Mouse (Mus musculus) ES-Bruce4 (cell line): ENCODE data around the gene Elp4. TPM values are rescaled to one million over a fixed set of nuclear protein-coding genes. Genes with fewer than 3 reads are reported as not detected.

Source experiments
- H3K27ac ChIP-seq: 2 replicates; pipeline ENCODE4 v1.5.1; 2012; ENCODE audit warnings: low read length, inconsistent platforms; ENCODE audit not compliant: insufficient read depth
- H3K27me3 ChIP-seq: 2 replicates; pipeline ENCODE4 v1.6.1; 2012; ENCODE audit warnings: mild to moderate bottlenecking, low read length, inconsistent platforms; ENCODE audit not compliant: control insufficient read depth, poor library complexity, insufficient read depth, severe bottlenecking
- H3K36me3 ChIP-seq: 2 replicates; pipeline ENCODE4 v1.6.1; 2012; ENCODE audit warnings: inconsistent platforms, mild to moderate bottlenecking, low read length, moderate library complexity; ENCODE audit not compliant: control insufficient read depth, poor library complexity, insufficient read depth, severe bottlenecking
- H3K4me1 ChIP-seq: one replicate; pipeline ENCODE4 v1.8.1; 2011; ENCODE audit warnings: low read length; ENCODE audit not compliant: control insufficient read depth, insufficient read depth
- H3K4me3 ChIP-seq: 2 replicates; pipeline ENCODE4 v1.5.1; 2011; ENCODE audit warnings: low read depth, mild to moderate bottlenecking, low read length
- H3K9ac ChIP-seq: 2 replicates; pipeline ENCODE4 v1.6.1; 2012; ENCODE audit warnings: low read depth, mild to moderate bottlenecking, inconsistent platforms; ENCODE audit not compliant: poor library complexity, severe bottlenecking
- H3K9me3 ChIP-seq: replicated peaks from 2 replicates; pipeline ENCODE4 v1.6.1; 2012; ENCODE audit warnings: mild to moderate bottlenecking, low read length, inconsistent platforms; ENCODE audit not compliant: control insufficient read depth, poor library complexity, insufficient read depth, severe bottlenecking
- CTCF ChIP-seq: IDR thresholded peaks from one replicate; pipeline ENCODE4 v1.8.1; 2011; ENCODE audit warnings: low read depth, low read length
- EP300 ChIP-seq: IDR thresholded peaks from 2 replicates; pipeline ENCODE4 v1.6.1; 2011; ENCODE audit warnings: low read depth, low read length; ENCODE audit not compliant: insufficient read depth
- POLR2A ChIP-seq: IDR thresholded peaks from one replicate; pipeline ENCODE4 v1.8.1; 2011; ENCODE audit warnings: low read length; ENCODE audit not compliant: insufficient read depth
- polyA plus RNA-seq: library from polyadenylated mRNA; stranded (reverse); fragments of >200 nt; gene quantifications from 2 replicates; pipeline ENCODE4 v1.2.4, GENCODE M21; 2011; ENCODE audit warnings: low read depth; ENCODE audit not compliant: missing spikeins, insufficient read depth, insufficient read length

Elp4 gene
- polyA plus RNA-seq, 1 experiment: 20.5 TPM

GRCm38 (mm10) chr2:105686363-105687316, 217.7 kb downstream of the Elp4 start:
- Histone ChIP-seq H3K4me3 (no peak overlapping the region), H3K9me3 (no peaks in the 10 kb centered on the region), H3K36me3 (no peaks in the 10 kb centered on the region), H3K27me3 (peaks cover 25% of the 10 kb centered on the region), H3K9ac (no peak overlapping the region), H3K27ac (no peak overlapping the region), H3K4me1 (no peaks in the 10 kb centered on the region)
- no peak for TF ChIP-seq CTCF

- no peak overlapping the region for H3K27ac ChIP-seq
- H3K36me3 ChIP-seq: no peaks in the 10 kb centered on the region
- peaks cover 25% of the 10 kb centered on the region for H3K27me3 ChIP-seq
Measured at GRCm38 (mm10) chr2:105685651-105686050, 218.7 kb downstream of the Elp4 start.

GRCm38 (mm10) chr2:105684991-105685650, 219.2 kb downstream of the Elp4 start:
- peaks cover 25% of the 10 kb centered on the region for H3K27me3 ChIP-seq
- no peak overlapping the region for H3K27ac ChIP-seq
- H3K4me3 ChIP-seq: no peak overlapping the region

More at GRCm38 (mm10) chr2:105685651-105686050, 218.7 kb downstream of the Elp4 start:
- Histone ChIP-seq H3K9me3 (no peaks in the 10 kb centered on the region), H3K9ac (no peak overlapping the region), H3K4me1 (no peaks in the 10 kb centered on the region), H3K4me3 (no peak overlapping the region)
- no peak for TF ChIP-seq POLR2A
- no peak for TF ChIP-seq CTCF
- no peak for TF ChIP-seq EP300

GRCm38 (mm10) chr2:105683771-105684410, 220.5 kb downstream of the Elp4 start:
- H3K27me3 ChIP-seq: peaks cover 23% of the 10 kb centered on the region

More at GRCm38 (mm10) chr2:105684991-105685650, 219.2 kb downstream of the Elp4 start:
- Histone ChIP-seq H3K9ac (no peak overlapping the region), H3K36me3 (no peaks in the 10 kb centered on the region), H3K9me3 (no peaks in the 10 kb centered on the region), H3K4me1 (no peaks in the 10 kb centered on the region)
- no peak for TF ChIP-seq CTCF
- no peak for TF ChIP-seq EP300
- no peak for TF ChIP-seq POLR2A

GRCm38 (mm10) chr2:105682634-105683351, 221.6 kb downstream of the Elp4 start:
- no peak overlapping the region for H3K9ac ChIP-seq
- H3K9me3 ChIP-seq: no peaks in the 10 kb centered on the region
- TF ChIP-seq POLR2A (no peak), CTCF (no peak), EP300 (no peak)
- H3K4me3 ChIP-seq: no peak overlapping the region
- H3K4me1 ChIP-seq: no peaks in the 10 kb centered on the region
- peaks cover 21% of the 10 kb centered on the region for H3K27me3 ChIP-seq
- no peak overlapping the region for H3K27ac ChIP-seq
- H3K36me3 ChIP-seq: no peaks in the 10 kb centered on the region

More at GRCm38 (mm10) chr2:105683771-105684410, 220.5 kb downstream of the Elp4 start:
- no peaks in the 10 kb centered on the region for H3K36me3 ChIP-seq
- H3K4me3 ChIP-seq: no peak overlapping the region
- no peak overlapping the region for H3K27ac ChIP-seq
- no peaks in the 10 kb centered on the region for H3K9me3 ChIP-seq
- no peaks in the 10 kb centered on the region for H3K4me1 ChIP-seq
- TF ChIP-seq CTCF (no peak), EP300 (no peak), POLR2A (no peak)
- H3K9ac ChIP-seq: no peak overlapping the region
